Comparison of ENCODE assay signal across 9 mouse cellular contexts in genomic region chr5:48509194-48509930, GRCm38 (mm10).
DNase-seq lines count a peak whose midpoint lies in the region; ATAC-seq and TF ChIP-seq lines count a peak whose summit lies in the region.
"Had no signal": no experiment of that assay in that cellular context is flagged by ENCODE, and none has a peak within 500 bp of the region (broad histone marks: within the 10 kb centered on the region; RNA-seq: fewer than 3 reads in every experiment).

No protein-coding gene starts in this region.

- no peaks in the 10 kb centered on the region for H3K4me1 ChIP-seq in lung, embryonic 14.5 days (ENCODE audit: insufficient read depth)

- H3K27me3 ChIP-seq in lung, embryonic 14.5 days (ENCODE audit: insufficient read depth, low read length) = no peaks in the 10 kb centered on the region
- H3K27me3 ChIP-seq in myocyte (ENCODE audit: control insufficient read depth, insufficient read depth, insufficient read length) = no peaks in the 10 kb centered on the region

- no peak overlapping the region for H3K27ac ChIP-seq in lung, embryonic 14.5 days (ENCODE audit: low read depth)

- DNase-seq in cerebellum, postnatal 14 days = peak; percentile 1 to 17
- no peak for DNase-seq in cerebellum, adult 11-12 months
- peak; percentile 58 for DNase-seq in lung, embryonic 14.5 days
- no peak for DNase-seq in lung, postnatal 25 days (ENCODE audit: low spot score)
- peak; percentile 15 to 24 for DNase-seq in heart, postnatal 10 days
- no peak for DNase-seq in gastrocnemius, adult 8-10 months (ENCODE audit: low spot score in 2 of 2)
- DNase-seq in urinary bladder, adult 2 months (ENCODE audit: low spot score) = no peak
- DNase-seq: kidney, postnatal 36 days had no signal

- no peak for TF ChIP-seq POLR2A in myocyte (IDR thresholded peaks at IDR 0.05; ENCODE audit: insufficient read length, low read depth)

- H3K9ac ChIP-seq in lung, embryonic 14.5 days = no peak overlapping the region

- H3K4me2 ChIP-seq in lung, embryonic 14.5 days = peak overlapping the region; percentile 34
- peak overlapping the region; percentile 48 for H3K4me2 ChIP-seq in myocyte (ENCODE audit: low read depth)

- no peak overlapping the region for H3K4me3 ChIP-seq in lung, embryonic 14.5 days (ENCODE audit: low read depth, low read length)
- H3K4me3 ChIP-seq in myocyte = no peak overlapping the region

- no peaks in the 10 kb centered on the region for H3K9me3 ChIP-seq in lung, embryonic 14.5 days (ENCODE audit: low read depth, low read length)

- H3ac ChIP-seq in myocyte (ENCODE audit: control insufficient read depth, insufficient read length) = no peak overlapping the region

- intact Hi-C loops in heart, postnatal 10 days (cut with DNase I) = no loop called here

- peak; percentile 41; the same call in 1 of the 2 replicates for ATAC-seq in lung, embryonic 14.5 days (ENCODE audit: insufficient read depth)

- TF ChIP-seq CTCF in lung, embryonic 14.5 days (IDR thresholded peaks at IDR 0.05; ENCODE audit: low read depth) = no peak

- H3K79me2 ChIP-seq in myocyte (ENCODE audit: control insufficient read depth, insufficient read depth) = no peaks in the 10 kb centered on the region

- 40% methylated on average over 18 of the region's 18 CpGs for WGBS in lung, embryonic 14.5 days

- no peaks in the 10 kb centered on the region for H3K36me3 ChIP-seq in lung, embryonic 14.5 days (ENCODE audit: insufficient read depth)
- no peaks in the 10 kb centered on the region for H3K36me3 ChIP-seq in myocyte (ENCODE audit: control insufficient read depth, insufficient read depth)

TF ChIP-seq in myocyte, 11 proteins besides CTCF, POLR2A, EP300 and RAD21:
- TF ChIP-seq REST (IDR thresholded peaks at IDR 0.05; ENCODE audit: insufficient read depth, insufficient read length) (no peak), USF1 (IDR thresholded peaks at IDR 0.05; ENCODE audit: low read depth) (no peak), MYOG (IDR thresholded peaks at IDR 0.05; ENCODE audit: control insufficient read depth in 1 of 3, insufficient read depth in 1 of 3, insufficient read length in 2 of 3, low read depth in 2 of 3) (no peak), TCF12 (IDR thresholded peaks at IDR 0.05; ENCODE audit: insufficient read depth, poor library complexity, severe bottlenecking) (no peak), MYOD1 (IDR thresholded peaks at IDR 0.05; ENCODE audit: control insufficient read depth in 1 of 3, insufficient read length in 2 of 3, low read depth in 2 of 3) (no peak), TCF3 (IDR thresholded peaks at IDR 0.05; ENCODE audit: insufficient read length, low read depth) (no peak), E2F4 (IDR thresholded peaks at IDR 0.05; ENCODE audit: insufficient read depth) (no peak), MAX (IDR thresholded peaks at IDR 0.05; ENCODE audit: low read depth) (no peak), POLR2AphosphoS2 (IDR thresholded peaks at IDR 0.05; ENCODE audit: insufficient read length, low read depth) (no peak), CEBPB (IDR thresholded peaks at IDR 0.05; ENCODE audit: insufficient read depth, poor library complexity, severe bottlenecking) (no peak), SRF (IDR thresholded peaks at IDR 0.05; ENCODE audit: control insufficient read depth, insufficient read length, low read depth) (no peak)

Comparison
In these comparisons a context has a peak if more than half of its experiments do, and no peak if none do; other contexts are left out.
1. DNase-seq: peak in cerebellum, postnatal 14 days (2 of 2), lung, embryonic 14.5 days (single experiment) and heart, postnatal 10 days (2 of 2); none in cerebellum, adult 11-12 months (single experiment), lung, postnatal 25 days (single experiment), gastrocnemius, adult 8-10 months (0 of 2) and urinary bladder, adult 2 months (single experiment).